In genomic region chr15:30338585-30339197, GRCm38 (mm10) we compare ENCODE assay signal across 17 mouse cellular contexts.
DNase-seq lines count a peak whose midpoint lies in the region; ATAC-seq and TF ChIP-seq lines count a peak whose summit lies in the region.
"Had no signal": no experiment of that assay in that cellular context is flagged by ENCODE, and none has a peak within 500 bp of the region (broad histone marks: within the 10 kb centered on the region; RNA-seq: fewer than 3 reads in every experiment).

No protein-coding gene starts in this region.

- 32% methylated on average over 6 of the region's 6 CpGs for WGBS in kidney, postnatal 0 days
- WGBS in intestine, embryonic 15.5 days = 37% methylated on average over 6 of the region's 6 CpGs
- WGBS in stomach, postnatal 0 days = 42% methylated on average over 6 of the region's 6 CpGs

- DNase-seq in kidney, postnatal 0 days (ENCODE audit: low spot score) = peak; percentile 5
- DNase-seq in kidney, adult 18-20 months = no peak
- DNase-seq in embryo, embryonic 9.5 days (ENCODE audit: extremely low spot score) = peak; percentile 23
- DNase-seq in stomach, postnatal 0 days (ENCODE audit: low spot score) = no peak
- DNase-seq in thymus, postnatal 25 days = no peak
- no peak for DNase-seq in adrenal gland, postnatal 36 days
- DNase-seq: adrenal gland, adult 2 months; gastrocnemius, postnatal 14 days; heart, adult 2 months; kidney, postnatal 36 days; liver; lung, adult 18-20 months; lung, postnatal 36 days had no signal

- no peaks in the 10 kb centered on the region for H3K36me3 ChIP-seq in kidney, postnatal 0 days (ENCODE audit: insufficient read depth, low read length)
- no peaks in the 10 kb centered on the region for H3K36me3 ChIP-seq in intestine, embryonic 15.5 days
- no peaks in the 10 kb centered on the region for H3K36me3 ChIP-seq in stomach, postnatal 0 days (ENCODE audit: control insufficient read depth, insufficient read depth, low read length)
- H3K36me3 ChIP-seq: forebrain, embryonic 12.5 days; midbrain, embryonic 10.5 days; neural tube, embryonic 13.5 days had no signal

- ATAC-seq in kidney, postnatal 0 days (replicated peaks; ENCODE audit: low FRiP score, low read depth) = 0 out of 2 replicates have a peak, but pooled peaks have one; percentile 29
- peak; percentile 66 for ATAC-seq in intestine, embryonic 15.5 days
- peak; percentile 24; the same call in 1 of the 2 replicates for ATAC-seq in stomach, postnatal 0 days (ENCODE audit: low FRiP score, low TSS enrichment)

- H3K9me3 ChIP-seq in kidney, postnatal 0 days (replicated peaks; ENCODE audit: low read length) = no peaks in the 10 kb centered on the region
- H3K9me3 ChIP-seq in intestine, embryonic 15.5 days = no peaks in the 10 kb centered on the region
- H3K9me3 ChIP-seq in stomach, postnatal 0 days (ENCODE audit: control insufficient read depth, low read length) = no peaks in the 10 kb centered on the region
- H3K9me3 ChIP-seq: forebrain, embryonic 12.5 days; midbrain, embryonic 10.5 days; neural tube, embryonic 13.5 days had no signal

- TF ChIP-seq EP300 in stomach, postnatal 0 days (optimal IDR thresholded peaks at IDR 0.05) = no peak

- H3K4me2 ChIP-seq in kidney, postnatal 0 days (ENCODE audit: low read length) = no peak overlapping the region
- H3K4me2 ChIP-seq in intestine, embryonic 15.5 days (replicated peaks) = no peak overlapping the region
- no peak overlapping the region for H3K4me2 ChIP-seq in stomach, postnatal 0 days (replicated peaks; ENCODE audit: low read depth)
- H3K4me2 ChIP-seq: forebrain, embryonic 12.5 days; neural tube, embryonic 13.5 days had no signal

- H3K9ac ChIP-seq in kidney, postnatal 0 days (ENCODE audit: low read depth, low read length) = no peak overlapping the region
- H3K9ac ChIP-seq in intestine, embryonic 15.5 days = no peak overlapping the region
- H3K9ac ChIP-seq in stomach, postnatal 0 days (ENCODE audit: low read length) = no peak overlapping the region
- H3K9ac ChIP-seq: forebrain, embryonic 12.5 days; neural tube, embryonic 13.5 days had no signal

- no peak overlapping the region for H3K4me3 ChIP-seq in kidney, postnatal 0 days (replicated peaks; ENCODE audit: low read depth, low read length)
- no peak overlapping the region for H3K4me3 ChIP-seq in intestine, embryonic 15.5 days (replicated peaks)
- H3K4me3 ChIP-seq in stomach, postnatal 0 days (ENCODE audit: low read depth, low read length) = no peak overlapping the region
- H3K4me3 ChIP-seq: forebrain, embryonic 12.5 days; heart, adult 2 months; midbrain, embryonic 10.5 days; neural tube, embryonic 13.5 days had no signal

- no peak for TF ChIP-seq CTCF in kidney, postnatal 0 days (IDR thresholded peaks at IDR 0.05; ENCODE audit: low read depth)
- TF ChIP-seq CTCF in stomach, postnatal 0 days (IDR thresholded peaks at IDR 0.05; ENCODE audit: low read depth) = no peak

- no peaks in the 10 kb centered on the region for H3K4me1 ChIP-seq in kidney, postnatal 0 days (replicated peaks; ENCODE audit: insufficient read depth, low read length)
- no peaks in the 10 kb centered on the region for H3K4me1 ChIP-seq in intestine, embryonic 15.5 days (replicated peaks)
- no peaks in the 10 kb centered on the region for H3K4me1 ChIP-seq in stomach, postnatal 0 days (replicated peaks; ENCODE audit: control insufficient read depth, insufficient read depth)
- H3K4me1 ChIP-seq: forebrain, embryonic 12.5 days; midbrain, embryonic 10.5 days had no signal

- H3K27me3 ChIP-seq in kidney, postnatal 0 days (ENCODE audit: insufficient read depth, low read length) = no peaks in the 10 kb centered on the region
- no peaks in the 10 kb centered on the region for H3K27me3 ChIP-seq in intestine, embryonic 15.5 days (replicated peaks)
- no peaks in the 10 kb centered on the region for H3K27me3 ChIP-seq in stomach, postnatal 0 days (ENCODE audit: control insufficient read depth, insufficient read depth, low read length)
- H3K27me3 ChIP-seq: forebrain, embryonic 12.5 days; neural tube, embryonic 13.5 days had no signal

- no peak overlapping the region for H3K27ac ChIP-seq in kidney, postnatal 0 days
- H3K27ac ChIP-seq in intestine, embryonic 15.5 days = no peak overlapping the region
- H3K27ac ChIP-seq in stomach, postnatal 0 days (replicated peaks) = no peak overlapping the region
- H3K27ac ChIP-seq: forebrain, embryonic 12.5 days; heart, adult 2 months; midbrain, embryonic 10.5 days; neural tube, embryonic 13.5 days had no signal

Comparison
In these comparisons a context has a peak if more than half of its experiments do, and no peak if none do; other contexts are left out.
1. DNase-seq: peak in kidney, postnatal 0 days (single experiment) and embryo, embryonic 9.5 days (single experiment); none in kidney, adult 18-20 months (single experiment), stomach, postnatal 0 days (single experiment), thymus, postnatal 25 days (single experiment) and adrenal gland, postnatal 36 days (0 of 2).
2. Peak in every context shown above with its lines, with median percentiles within 50 percentile points of each other: ATAC-seq.